Mouse (Mus musculus) forebrain, postnatal 0 days (tissue): ENCODE data around the gene Tmem176a. TPM values are rescaled to one million over a fixed set of nuclear protein-coding genes. Genes with fewer than 3 reads are reported as not detected.

Experiments
- ATAC-seq: fragments of 200-750 bp; cut with Nextera tagmentation; 2 replicates; pipeline ENCODE4 v1.8.0; 2017; ENCODE audit warnings: mild to moderate bottlenecking, moderate library complexity
- DNase-seq: peaks from one replicate; pipeline ENCODE4 v3.0.0-alpha.2; 2015
- H3K27ac ChIP-seq: fragments of 300-500 bp; sonication (generic); 2 replicates; pipeline ENCODE4 v1.5.1; 2014; ENCODE audit warnings: low read depth, mild to moderate bottlenecking, antibody characterized with exemption, low read length, moderate library complexity, mixed read lengths
- H3K27me3 ChIP-seq: fragments of 300-500 bp; sonication (generic); 2 replicates; pipeline ENCODE4 v1.6.1; 2014; ENCODE audit warnings: mild to moderate bottlenecking, low read length, mixed read lengths; ENCODE audit not compliant: insufficient read depth
- H3K36me3 ChIP-seq: fragments of 300-500 bp; sonication (generic); 2 replicates; pipeline ENCODE4 v1.6.1; 2014; ENCODE audit warnings: mild to moderate bottlenecking, moderate library complexity; ENCODE audit not compliant: insufficient read depth
- H3K4me1 ChIP-seq: fragments of 300-500 bp; sonication (generic); 2 replicates; pipeline ENCODE4 v1.6.1; 2014; ENCODE audit warnings: antibody characterized with exemption; ENCODE audit not compliant: insufficient read depth
- H3K4me2 ChIP-seq: fragments of 300-500 bp; sonication (generic); 2 replicates; pipeline ENCODE4 v1.6.1; 2014; ENCODE audit warnings: low read depth, mild to moderate bottlenecking, moderate library complexity
- H3K4me3 ChIP-seq: fragments of 300-500 bp; sonication (generic); 2 replicates; pipeline ENCODE4 v1.5.1; 2014; ENCODE audit warnings: low read depth, low read length, mixed read lengths
- H3K9ac ChIP-seq: fragments of 300-500 bp; sonication (generic); 2 replicates; pipeline ENCODE4 v1.6.1; 2014; ENCODE audit warnings: mild to moderate bottlenecking
- H3K9me3 ChIP-seq: fragments of 300-500 bp; sonication (generic); 2 replicates; pipeline ENCODE4 v1.6.1; 2016; ENCODE audit warnings: low read length
- CTCF ChIP-seq: sonication (generic); IDR thresholded peaks from 2 replicates; pipeline ENCODE4 v1.5.1; 2016; ENCODE audit warnings: antibody characterized with exemption, control low read depth, low read depth
- WGBS: fragments of 180-500 bp; shearing (Covaris S2); extraction: QIAGEN DNeasy Blood & Tissue Kit; methylation state at CpG from one replicate; pipeline ENCODE4 v1.1.7; 2014; 5-methylcytosine and 5-hydroxymethylcytosine counted together
- polyA plus RNA-seq: library from polyadenylated mRNA; unstranded; fragments of >200 nt; fragmentation: Nextera tagmentation; extraction: Ambion mirVana; gene quantifications from 2 replicates; pipeline ENCODE4 v1.2.1, GENCODE M21; 2015
- total RNA-seq: library from RNA; depleted of rRNA; stranded (reverse); fragments of >200 nt; gene quantifications from 2 replicates; pipeline ENCODE4 v1.2.3, GENCODE M21; 2014; rRNA removed

Tmem176a gene
- total and polyA plus RNA-seq, 2 experiments from 2014 or later = 19.7 to 24.5 TPM

- DNase-seq (no peak), ATAC-seq (no peak)
- no peak overlapping the region for H3K4me3 ChIP-seq
- no peaks in the 10 kb centered on the region for H3K4me1 ChIP-seq
- H3K9ac ChIP-seq = no peak overlapping the region
- TF ChIP-seq CTCF = no peak
- no peak overlapping the region for H3K27ac ChIP-seq
- no peaks in the 10 kb centered on the region for H3K27me3 ChIP-seq
- no peaks in the 10 kb centered on the region for H3K9me3 ChIP-seq
- no peaks in the 10 kb centered on the region for H3K36me3 ChIP-seq
- no peak overlapping the region for H3K4me2 ChIP-seq
- WGBS = 92% methylated on average over 8 of the region's 8 CpGs
Observed at GRCm38 (mm10) chr6:48894938-48895818, 54.5 kb downstream of the Tmem176a start.

- no peak for TF ChIP-seq CTCF
- H3K4me1 ChIP-seq = no peaks in the 10 kb centered on the region
- H3K36me3 ChIP-seq = no peaks in the 10 kb centered on the region
- H3K4me3 ChIP-seq = no peak overlapping the region
- no peaks in the 10 kb centered on the region for H3K9me3 ChIP-seq
- WGBS = 75% methylated on average over 5 of the region's 5 CpGs
- no peak overlapping the region for H3K27ac ChIP-seq
- DNase-seq (no peak), ATAC-seq (no peak)
- no peak overlapping the region for H3K4me2 ChIP-seq
- no peaks in the 10 kb centered on the region for H3K27me3 ChIP-seq
- no peak overlapping the region for H3K9ac ChIP-seq
Observed at GRCm38 (mm10) chr6:48895941-48896340, 55.2 kb downstream of the Tmem176a start.

Other genes with a start within 250 kb of the Tmem176a start
- 40.7 and 55.0 TPM in 2 replicates for gene Repin1, start 247.0 kb upstream of the Tmem176a start, total RNA-seq
- gene Repin1, start 247.0 kb upstream of the Tmem176a start, polyA plus RNA-seq = 26.4 and 29.3 TPM in 2 replicates
- gene Gm44965, start 247.0 kb upstream of the Tmem176a start, total RNA-seq = not detected in 2 replicates
- gene Gm44965, start 247.0 kb upstream of the Tmem176a start, polyA plus RNA-seq = 1.2 TPM in 1 of 2 replicates, not detected in the other
- gene Zfp775, start 238.9 kb upstream of the Tmem176a start, total RNA-seq = 10.2 and 10.3 TPM in 2 replicates
- gene Zfp775, start 238.9 kb upstream of the Tmem176a start, polyA plus RNA-seq = 8.9 and 11.5 TPM in 2 replicates
- 24.4 and 24.5 TPM in 2 replicates for gene AI854703, start 214.2 kb upstream of the Tmem176a start, total RNA-seq
- gene AI854703, start 214.2 kb upstream of the Tmem176a start, polyA plus RNA-seq = 18.5 and 23.8 TPM in 2 replicates
- gene Gimap8, start 193.7 kb upstream of the Tmem176a start, total RNA-seq = 0.69 and 2.2 TPM in 2 replicates
- gene Gimap8, start 193.7 kb upstream of the Tmem176a start, polyA plus RNA-seq = 0.45 and 0.46 TPM in 2 replicates
- gene Gimap9, start 164.8 kb upstream of the Tmem176a start, total RNA-seq = 1.4 and 1.5 TPM in 2 replicates
- 0.79 and 1.3 TPM in 2 replicates for gene Gimap9, start 164.8 kb upstream of the Tmem176a start, polyA plus RNA-seq
- 0.52 and 2.1 TPM in 2 replicates for gene Gimap4, start 156.4 kb upstream of the Tmem176a start, total RNA-seq
- gene Gimap4, start 156.4 kb upstream of the Tmem176a start, polyA plus RNA-seq = 0.48 and 0.70 TPM in 2 replicates
- gene Gimap6, start 132.7 kb upstream of the Tmem176a start, total RNA-seq = 6.5 and 6.6 TPM in 2 replicates
- 5.8 and 6.5 TPM in 2 replicates for gene Gimap6, start 132.7 kb upstream of the Tmem176a start, polyA plus RNA-seq
- not detected in 2 replicates for gene Gm28053, start 122.3 kb upstream of the Tmem176a start, total RNA-seq
- gene Gm28053, start 122.3 kb upstream of the Tmem176a start, polyA plus RNA-seq = 0.57 TPM in 1 of 2 replicates, not detected in the other
- gene Gimap7, start 122.3 kb upstream of the Tmem176a start, total RNA-seq = not detected in 2 replicates
- not detected in 2 replicates for gene Gimap7, start 122.3 kb upstream of the Tmem176a start, polyA plus RNA-seq
- gene Gimap1, start 101.9 kb upstream of the Tmem176a start, total RNA-seq = 1.3 TPM in 2 replicates
- gene Gimap1, start 101.9 kb upstream of the Tmem176a start, polyA plus RNA-seq = 3.4 and 3.8 TPM in 2 replicates
- gene Gimap5, start 94.7 kb upstream of the Tmem176a start, total RNA-seq = 0.62 and 1.4 TPM in 2 replicates
- 1.7 and 3.7 TPM in 2 replicates for gene Gimap5, start 94.7 kb upstream of the Tmem176a start, polyA plus RNA-seq
- gene Gimap3, start 70.1 kb upstream of the Tmem176a start, total RNA-seq = not detected in 2 replicates
- not detected in 2 replicates for gene Gimap3, start 70.1 kb upstream of the Tmem176a start, polyA plus RNA-seq
- gene Tmem176b, start 577 bp downstream of the Tmem176a start, total RNA-seq = 36.7 and 47.1 TPM in 2 replicates
- 75.3 and 103 TPM in 2 replicates for gene Tmem176b, start 577 bp downstream of the Tmem176a start, polyA plus RNA-seq
- gene Aoc1, start 32.0 kb downstream of the Tmem176a start, total RNA-seq = 1.6 TPM in 1 of 2 replicates, not detected in the other
- gene Aoc1, start 32.0 kb downstream of the Tmem176a start, polyA plus RNA-seq = 0.20 TPM in 1 of 2 replicates, not detected in the other
- not detected in 2 replicates for gene 1600015I10Rik, start 89.0 kb downstream of the Tmem176a start, total RNA-seq
- gene 1600015I10Rik, start 89.0 kb downstream of the Tmem176a start, polyA plus RNA-seq = not detected in 2 replicates
- not detected in 2 replicates for gene Doxl2, start 134.0 kb downstream of the Tmem176a start, total RNA-seq
- gene Doxl2, start 134.0 kb downstream of the Tmem176a start, polyA plus RNA-seq = not detected in 2 replicates
- gene Svs1, start 145.9 kb downstream of the Tmem176a start, total RNA-seq = not detected in 2 replicates
- not detected in 2 replicates for gene Svs1, start 145.9 kb downstream of the Tmem176a start, polyA plus RNA-seq
- 0.92 and 1.6 TPM in 2 replicates for gene Gpnmb, start 195.6 kb downstream of the Tmem176a start, total RNA-seq
- 1.4 and 1.8 TPM in 2 replicates for gene Gpnmb, start 195.6 kb downstream of the Tmem176a start, polyA plus RNA-seq
- 25.5 and 28.0 TPM in 2 replicates for gene Malsu1, start 232.9 kb downstream of the Tmem176a start, total RNA-seq
- 87.3 and 108 TPM in 2 replicates for gene Malsu1, start 232.9 kb downstream of the Tmem176a start, polyA plus RNA-seq